15 mouse cellular contexts compared by ENCODE assay signal in genomic region chr5:107099076-107099475, GRCm38 (mm10).
DNase-seq lines count a peak whose midpoint lies in the region; ATAC-seq and TF ChIP-seq lines count a peak whose summit lies in the region.
"Had no signal": no experiment of that assay in that cellular context is flagged by ENCODE, and none has a peak within 500 bp of the region (broad histone marks: within the 10 kb centered on the region; RNA-seq: fewer than 3 reads in every experiment).

No protein-coding gene starts in this region.

- WGBS in heart, adult 2 months, result 31% methylated on average over 6 of the region's 6 CpGs
- 65% methylated on average over 5 of the region's 6 CpGs for WGBS in forebrain, embryonic 13.5 days

- H3K4me1 ChIP-seq in heart, adult 2 months (ENCODE audit: control insufficient read depth, insufficient read depth, low read length), result 0 out of 2 replicates have a peak, but pooled peaks cover 2% of the 10 kb centered on the region
- no peaks in the 10 kb centered on the region for H3K4me1 ChIP-seq in forebrain, embryonic 13.5 days

- H3K4me2 ChIP-seq in forebrain, embryonic 13.5 days, result no peak overlapping the region

- H3K27me3 ChIP-seq in heart, adult 2 months (ENCODE audit: control insufficient read depth, insufficient read depth, low read length), result no peaks in the 10 kb centered on the region
- peaks cover 32% of the 10 kb centered on the region for H3K27me3 ChIP-seq in forebrain, embryonic 13.5 days
- H3K27me3 ChIP-seq: CH12.LX had no signal

- H3K27ac ChIP-seq in heart, adult 2 months, result no peak overlapping the region
- no peak overlapping the region for H3K27ac ChIP-seq in forebrain, embryonic 13.5 days

- no peak for TF ChIP-seq EP300 in heart, adult 2 months (IDR thresholded peaks at IDR 0.05; ENCODE audit: insufficient read depth, low read depth, low read length)

- H3K36me3 ChIP-seq in heart, adult 2 months (ENCODE audit: control insufficient read depth, insufficient read depth, low read length), result no peaks in the 10 kb centered on the region
- no peaks in the 10 kb centered on the region for H3K36me3 ChIP-seq in forebrain, embryonic 13.5 days (ENCODE audit: poor library complexity, severe bottlenecking)

- H3K9me3 ChIP-seq in forebrain, embryonic 13.5 days (replicated peaks), result no peaks in the 10 kb centered on the region

- intact Hi-C loops in heart, adult 2 months (cut with DNase I), result no loop called here

- no peak for TF ChIP-seq CTCF in heart, adult 2 months (IDR thresholded peaks at IDR 0.05)

- no peak overlapping the region for H3K4me3 ChIP-seq in heart, adult 2 months
- H3K4me3 ChIP-seq in forebrain, embryonic 13.5 days, result no peak overlapping the region

- ATAC-seq in forebrain, embryonic 13.5 days, result no peak
- ATAC-seq: intestine, embryonic 16.5 days; midbrain, embryonic 16.5 days had no signal

- H3K9ac ChIP-seq in heart, adult 2 months (ENCODE audit: low read depth, low read length), result no peak overlapping the region
- no peak overlapping the region for H3K9ac ChIP-seq in forebrain, embryonic 13.5 days

- H3K79me2 ChIP-seq in heart, adult 2 months (replicated peaks; ENCODE audit: control insufficient read depth, insufficient read depth, low read length), result no peaks in the 10 kb centered on the region

- DNase-seq in heart, postnatal 4 days, result peak; percentile 62
- no peak for DNase-seq in heart, adult 2 months
- DNase-seq in ovary, postnatal 36 days (ENCODE audit: low spot score), result peak; percentile 63
- no peak for DNase-seq in ovary, postnatal 14 days (ENCODE audit: low spot score)
- DNase-seq in cerebellum, adult 9-10 months, result peak; percentile 46
- no peak for DNase-seq in frontal cortex, adult 2 months (ENCODE audit: extremely low spot score in 1 of 2, low spot score in 1 of 2)
- DNase-seq: gastrocnemius, postnatal 10 days; layer of hippocampus, postnatal 36 days; liver; lung, postnatal 14 days; thymus, postnatal 25 days had no signal

- no peak for TF ChIP-seq POLR2A in heart, adult 2 months (IDR thresholded peaks at IDR 0.05; ENCODE audit: insufficient read depth, low read depth, low read length)

Comparison
In these comparisons a context has a peak if more than half of its experiments do, and no peak if none do; other contexts are left out.
1. DNase-seq: peak in heart, postnatal 4 days (single experiment), ovary, postnatal 36 days (single experiment) and cerebellum, adult 9-10 months (single experiment); none in heart, adult 2 months (0 of 2), ovary, postnatal 14 days (single experiment) and frontal cortex, adult 2 months (0 of 2).